Mouse (Mus musculus) midbrain, embryonic 13.5 days (tissue): ENCODE measurements around the gene Angel1. TPM values are rescaled to one million over a fixed set of nuclear protein-coding genes. Genes with fewer than 3 reads are reported as not detected.

Experiments used
- ATAC-seq: fragments of 200-750 bp; cut with Nextera tagmentation; 2 replicates; pipeline ENCODE4 v1.8.0; 2017; ENCODE audit warnings: mild to moderate bottlenecking, moderate TSS enrichment, moderate library complexity
- H3K27ac ChIP-seq: fragments of 300-500 bp; sonication (generic); 2 replicates; pipeline ENCODE4 v1.5.1; 2015; ENCODE audit warnings: inconsistent platforms, mild to moderate bottlenecking, moderate library complexity
- H3K27me3 ChIP-seq: fragments of 300-500 bp; sonication (generic); 2 replicates; pipeline ENCODE4 v1.6.1; 2015; ENCODE audit warnings: mild to moderate bottlenecking, inconsistent platforms
- H3K36me3 ChIP-seq: fragments of 300-500 bp; sonication (generic); 2 replicates; pipeline ENCODE4 v1.6.1; 2015; ENCODE audit warnings: mild to moderate bottlenecking, inconsistent platforms
- H3K4me1 ChIP-seq: fragments of 300-500 bp; sonication (generic); replicated peaks from 2 replicates; pipeline ENCODE4 v1.6.1; 2015; ENCODE audit warnings: inconsistent platforms
- H3K4me2 ChIP-seq: fragments of 300-500 bp; sonication (generic); replicated peaks from 2 replicates; pipeline ENCODE4 v1.6.1; 2015; ENCODE audit warnings: moderate library complexity, mild to moderate bottlenecking, inconsistent platforms
- H3K4me3 ChIP-seq: fragments of 300-500 bp; sonication (generic); replicated peaks from 2 replicates; pipeline ENCODE4 v1.5.1; 2015; ENCODE audit warnings: mild to moderate bottlenecking, inconsistent platforms
- H3K9ac ChIP-seq: fragments of 300-500 bp; sonication (generic); replicated peaks from 2 replicates; pipeline ENCODE4 v1.6.1; 2015; ENCODE audit warnings: mild to moderate bottlenecking, inconsistent platforms
- H3K9me3 ChIP-seq: fragments of 300-500 bp; sonication (generic); 2 replicates; pipeline ENCODE4 v1.6.1; 2016; ENCODE audit warnings: mild to moderate bottlenecking, inconsistent platforms
- WGBS: fragments of 180-500 bp; shearing (Covaris S2); methylation state at CpG from one replicate; pipeline ENCODE4 v1.1.7; 2015; 5-methylcytosine and 5-hydroxymethylcytosine counted together
- polyA plus RNA-seq: library from polyadenylated mRNA; unstranded; fragments of >200 nt; fragmentation: Nextera tagmentation; extraction: Ambion mirVana; gene quantifications from 2 replicates; pipeline ENCODE4 v1.2.1, GENCODE M21; 2015

Angel1 gene
- polyA plus RNA-seq, 1 experiment from 2014 or later, result 10.9 TPM

DNA sequence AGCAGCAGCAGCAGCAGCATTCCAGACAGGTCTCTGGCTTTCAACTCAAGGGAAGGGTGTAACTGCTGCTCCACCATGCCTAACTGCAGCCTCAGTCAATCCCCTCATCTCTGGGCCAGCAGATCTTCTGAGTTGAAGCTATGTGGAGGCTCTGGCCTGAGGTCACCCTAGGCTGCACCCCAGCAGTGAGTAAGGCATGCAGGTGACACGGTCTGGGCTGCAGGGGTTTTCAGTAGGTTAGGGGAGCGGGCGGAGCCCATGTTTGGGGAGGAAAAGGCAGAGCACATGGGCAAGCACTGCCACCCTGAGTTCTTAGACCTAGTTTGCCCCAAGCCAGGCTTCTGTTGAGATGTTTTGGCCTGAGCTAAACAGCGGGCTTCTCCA, 25.3 kb downstream of the Angel1 start:
- Histone ChIP-seq H3K4me2 (no peak overlapping the region), H3K4me3 (no peak overlapping the region), H3K27ac (peak overlapping the region; percentile 72), H3K9me3 (0 out of 2 replicates have a peak, but pooled peaks cover 6% of the 10 kb centered on the region), H3K27me3 (no peaks in the 10 kb centered on the region), H3K36me3 (peaks cover 28% of the 10 kb centered on the region), H3K9ac (no peak overlapping the region), H3K4me1 (peaks cover 39% of the 10 kb centered on the region)
- 63% methylated on average over 4 of the region's 4 CpGs for WGBS
- no peak for ATAC-seq

- H3K9me3 ChIP-seq, result 0 out of 2 replicates have a peak, but pooled peaks cover 6% of the 10 kb centered on the region
- peaks cover 34% of the 10 kb centered on the region for H3K36me3 ChIP-seq
- WGBS, result 23% methylated on average over 19 of the region's 19 CpGs
- no peaks in the 10 kb centered on the region for H3K27me3 ChIP-seq
- peaks cover 39% of the 10 kb centered on the region for H3K4me1 ChIP-seq
- peak overlapping the region; percentile 17; the same call in 1 of the 2 replicates for H3K4me2 ChIP-seq
- H3K4me3 ChIP-seq, result no peak overlapping the region
- peak; percentile 71 for ATAC-seq
- H3K27ac ChIP-seq, result peak overlapping the region; percentile 72
- peak overlapping the region; percentile 39; the same call in 1 of the 2 replicates for H3K9ac ChIP-seq
These were observed 26.0 kb downstream of the Angel1 start for GRCm38 (mm10) chr12:86699965-86700926.

GRCm38 (mm10) chr12:86698537-86698936, 27.7 kb downstream of the Angel1 start:
- no peak for ATAC-seq
- H3K27ac ChIP-seq, result peak overlapping the region; percentile 72
- H3K4me3 ChIP-seq, result no peak overlapping the region
- H3K4me1 ChIP-seq, result peaks cover 39% of the 10 kb centered on the region
- H3K36me3 ChIP-seq, result peaks cover 44% of the 10 kb centered on the region
- H3K9me3 ChIP-seq, result 0 out of 2 replicates have a peak, but pooled peaks cover 6% of the 10 kb centered on the region
- no peak overlapping the region for H3K4me2 ChIP-seq
- no peaks in the 10 kb centered on the region for H3K27me3 ChIP-seq
- H3K9ac ChIP-seq, result no peak overlapping the region

GRCm38 (mm10) chr12:86697996-86698395, 28.3 kb downstream of the Angel1 start:
- Histone ChIP-seq H3K9ac (no peak overlapping the region), H3K36me3 (peaks cover 43% of the 10 kb centered on the region), H3K27me3 (no peaks in the 10 kb centered on the region), H3K9me3 (0 out of 2 replicates have a peak, but pooled peaks cover 6% of the 10 kb centered on the region), H3K27ac (no peak overlapping the region), H3K4me3 (no peak overlapping the region), H3K4me2 (no peak overlapping the region), H3K4me1 (peaks cover 39% of the 10 kb centered on the region)
- no peak for ATAC-seq
- WGBS, result 54% methylated on average over 2 of the region's 2 CpGs

DNA sequence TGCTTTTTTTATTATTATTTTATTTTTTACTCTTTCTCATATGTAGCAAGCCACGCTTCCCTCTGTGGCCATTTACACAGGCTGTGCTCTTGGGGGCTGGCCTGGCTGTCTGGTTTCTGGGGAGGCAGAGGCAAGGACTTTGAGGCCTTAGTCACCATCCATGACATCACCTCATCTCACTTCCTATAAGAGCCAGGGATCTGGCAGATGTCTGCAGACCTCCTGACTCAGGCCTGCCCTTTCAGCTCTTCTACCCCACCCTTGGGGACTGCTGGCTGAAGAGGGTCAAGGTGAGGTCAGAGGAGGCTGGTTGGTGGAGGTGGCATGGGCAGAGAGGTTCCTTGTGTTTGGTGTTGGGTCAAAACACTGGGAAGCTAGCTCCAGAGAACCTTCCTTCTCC, 31.8 kb downstream of the Angel1 start:
- Histone ChIP-seq H3K9me3 (0 out of 2 replicates have a peak, but pooled peaks cover 6% of the 10 kb centered on the region), H3K9ac (no peak overlapping the region), H3K4me1 (peaks cover 18% of the 10 kb centered on the region), H3K27me3 (no peaks in the 10 kb centered on the region), H3K27ac (no peak overlapping the region), H3K4me3 (no peak overlapping the region), H3K36me3 (peaks cover 74% of the 10 kb centered on the region), H3K4me2 (no peak overlapping the region)
- ATAC-seq, result no peak
- WGBS, result 94% methylated on average over 1 of the region's 1 CpGs

DNA sequence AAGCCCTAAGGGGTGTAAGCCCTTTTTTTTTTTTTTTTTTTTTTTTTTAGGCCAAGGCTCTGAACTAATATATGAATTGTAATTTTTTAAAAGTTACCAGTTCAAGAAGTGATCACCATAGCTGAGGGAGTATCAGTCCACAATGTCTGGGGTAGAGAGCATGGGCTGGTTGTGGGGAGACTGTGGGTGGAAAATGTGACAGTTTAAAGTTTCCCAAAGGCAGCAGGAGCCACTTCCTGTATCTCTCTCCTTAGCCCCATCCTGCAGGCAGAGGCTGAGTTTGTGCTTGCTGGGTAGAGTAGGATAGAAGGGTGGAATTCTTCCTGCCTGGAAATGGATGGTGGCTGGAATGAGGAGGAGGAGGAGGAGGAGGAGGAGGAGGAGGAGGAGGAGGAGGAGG, 32.9 kb downstream of the Angel1 start:
- Histone ChIP-seq H3K36me3 (peaks cover 85% of the 10 kb centered on the region), H3K27ac (no peak overlapping the region), H3K27me3 (no peaks in the 10 kb centered on the region), H3K4me2 (no peak overlapping the region), H3K9me3 (0 out of 2 replicates have a peak, but pooled peaks cover 6% of the 10 kb centered on the region), H3K9ac (no peak overlapping the region), H3K4me1 (peaks cover 7% of the 10 kb centered on the region; the same call in 1 of the 2 replicates), H3K4me3 (no peak overlapping the region)
- no peak for ATAC-seq

GRCm38 (mm10) chr12:86692471-86693356, 33.5 kb downstream of the Angel1 start:
- 76% methylated on average over 5 of the region's 5 CpGs for WGBS
- no peak for ATAC-seq
- Histone ChIP-seq H3K9me3 (0 out of 2 replicates have a peak, but pooled peaks cover 6% of the 10 kb centered on the region), H3K4me3 (no peak overlapping the region), H3K27me3 (no peaks in the 10 kb centered on the region), H3K4me2 (no peak overlapping the region), H3K27ac (no peak overlapping the region), H3K36me3 (peaks cover 92% of the 10 kb centered on the region), H3K9ac (no peak overlapping the region), H3K4me1 (0 out of 2 replicates have a peak, but pooled peaks cover under 1% of the 10 kb centered on the region)

GRCm38 (mm10) chr12:86690700-86691485, 35.4 kb downstream of the Angel1 start:
- Histone ChIP-seq H3K27ac (peak overlapping the region; percentile 39; the same call in 1 of the 2 replicates), H3K4me3 (no peak overlapping the region), H3K36me3 (peaks cover 94% of the 10 kb centered on the region), H3K9ac (no peak overlapping the region), H3K4me2 (no peak overlapping the region), H3K27me3 (no peaks in the 10 kb centered on the region), H3K9me3 (no peaks in the 10 kb centered on the region), H3K4me1 (peaks cover 4% of the 10 kb centered on the region; the same call in 1 of the 2 replicates)
- ATAC-seq, result no peak
- whole genome bisulfite sequencing, result 83% methylated on average over 12 of the region's 12 CpGs

DNA sequence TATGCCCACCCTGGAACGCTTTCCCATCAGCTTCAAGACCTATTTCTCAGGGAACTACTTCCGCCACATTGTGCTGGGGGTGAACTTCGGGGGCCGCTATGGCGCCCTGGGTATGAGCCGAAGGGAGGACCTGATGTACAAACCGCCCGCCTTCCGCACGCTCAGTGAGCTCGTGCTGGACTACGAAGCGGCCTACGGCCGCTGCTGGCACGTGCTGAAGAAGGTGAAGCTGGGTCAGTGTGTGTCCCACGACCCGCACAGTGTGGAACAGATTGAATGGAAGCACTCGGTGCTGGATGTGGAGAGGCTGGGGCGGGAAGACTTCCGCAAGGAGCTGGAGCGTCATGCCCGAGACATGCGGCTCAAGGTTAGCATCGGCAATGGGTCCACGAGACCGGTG, 37.3 kb downstream of the Angel1 start:
- 96% methylated on average over 27 of the region's 27 CpGs for WGBS
- Histone ChIP-seq H3K9ac (no peak overlapping the region), H3K4me1 (peaks cover 18% of the 10 kb centered on the region), H3K9me3 (no peaks in the 10 kb centered on the region), H3K4me2 (no peak overlapping the region), H3K4me3 (no peak overlapping the region), H3K27me3 (no peaks in the 10 kb centered on the region), H3K27ac (no peak overlapping the region), H3K36me3 (peaks cover 87% of the 10 kb centered on the region)
- no peak for ATAC-seq

GRCm38 (mm10) chr12:86687971-86688573, 38.2 kb downstream of the Angel1 start:
- ATAC-seq, result no peak
- H3K9ac ChIP-seq, result no peak overlapping the region
- H3K4me2 ChIP-seq, result no peak overlapping the region
- H3K4me3 ChIP-seq, result no peak overlapping the region
- no peaks in the 10 kb centered on the region for H3K27me3 ChIP-seq
- WGBS, result 78% methylated on average over 4 of the region's 4 CpGs
- H3K27ac ChIP-seq, result no peak overlapping the region
- H3K36me3 ChIP-seq, result peaks cover 91% of the 10 kb centered on the region
- peaks cover 26% of the 10 kb centered on the region for H3K4me1 ChIP-seq
- no peaks in the 10 kb centered on the region for H3K9me3 ChIP-seq

DNA sequence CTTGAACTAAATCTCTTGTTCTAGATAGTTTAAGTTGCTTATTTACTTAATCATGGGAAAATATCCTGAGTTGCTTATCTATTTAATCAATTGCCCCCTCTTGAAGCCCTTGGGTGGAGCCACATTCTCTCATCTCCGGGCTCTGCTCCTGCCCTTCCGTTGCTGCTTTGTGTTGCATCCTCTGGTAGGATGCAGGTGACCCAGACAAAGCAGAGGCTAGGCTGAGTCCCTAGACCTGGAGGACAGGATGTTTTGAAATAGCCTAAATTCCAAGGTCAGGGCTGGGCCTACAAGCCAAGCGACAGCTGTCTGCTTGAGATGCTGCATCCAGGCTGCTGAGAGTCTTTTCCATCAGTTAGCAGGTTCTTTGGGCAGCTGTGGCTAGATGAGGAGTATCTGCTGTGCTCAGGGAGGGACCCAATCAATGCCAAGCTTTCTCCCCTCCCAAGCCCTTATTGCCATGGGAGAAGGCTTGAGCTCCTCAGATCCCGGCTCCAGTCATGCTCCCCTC, 38.8 kb downstream of the Angel1 start:
- peaks cover 91% of the 10 kb centered on the region for H3K36me3 ChIP-seq
- H3K4me1 ChIP-seq, result peaks cover 32% of the 10 kb centered on the region
- H3K4me2 ChIP-seq, result no peak overlapping the region
- WGBS, result 81% methylated on average over 4 of the region's 4 CpGs
- H3K27ac ChIP-seq, result no peak overlapping the region
- no peak overlapping the region for H3K9ac ChIP-seq
- no peaks in the 10 kb centered on the region for H3K9me3 ChIP-seq
- no peak for ATAC-seq
- no peak overlapping the region for H3K4me3 ChIP-seq
- H3K27me3 ChIP-seq, result no peaks in the 10 kb centered on the region
